Mouse (Mus musculus) ES-Bruce4 (cell line): ENCODE results near the gene Atrip. TPM values are rescaled to one million over a fixed set of nuclear protein-coding genes. Genes with fewer than 3 reads are reported as not detected.

Experiments used
- H3K27ac ChIP-seq: 2 replicates; pipeline ENCODE4 v1.5.1; 2012; ENCODE audit warnings: low read length, inconsistent platforms; ENCODE audit not compliant: insufficient read depth
- H3K27me3 ChIP-seq: 2 replicates; pipeline ENCODE4 v1.6.1; 2012; ENCODE audit warnings: mild to moderate bottlenecking, low read length, inconsistent platforms; ENCODE audit not compliant: control insufficient read depth, poor library complexity, insufficient read depth, severe bottlenecking
- H3K36me3 ChIP-seq: 2 replicates; pipeline ENCODE4 v1.6.1; 2012; ENCODE audit warnings: inconsistent platforms, mild to moderate bottlenecking, low read length, moderate library complexity; ENCODE audit not compliant: control insufficient read depth, poor library complexity, insufficient read depth, severe bottlenecking
- H3K4me1 ChIP-seq: one replicate; pipeline ENCODE4 v1.8.1; 2011; ENCODE audit warnings: low read length; ENCODE audit not compliant: control insufficient read depth, insufficient read depth
- H3K4me3 ChIP-seq: 2 replicates; pipeline ENCODE4 v1.5.1; 2011; ENCODE audit warnings: low read depth, mild to moderate bottlenecking, low read length
- H3K9ac ChIP-seq: 2 replicates; pipeline ENCODE4 v1.6.1; 2012; ENCODE audit warnings: low read depth, mild to moderate bottlenecking, inconsistent platforms; ENCODE audit not compliant: poor library complexity, severe bottlenecking
- H3K9me3 ChIP-seq: replicated peaks from 2 replicates; pipeline ENCODE4 v1.6.1; 2012; ENCODE audit warnings: mild to moderate bottlenecking, low read length, inconsistent platforms; ENCODE audit not compliant: control insufficient read depth, poor library complexity, insufficient read depth, severe bottlenecking
- CTCF ChIP-seq: IDR thresholded peaks from one replicate; pipeline ENCODE4 v1.8.1; 2011; ENCODE audit warnings: low read depth, low read length
- EP300 ChIP-seq: IDR thresholded peaks from 2 replicates; pipeline ENCODE4 v1.6.1; 2011; ENCODE audit warnings: low read depth, low read length; ENCODE audit not compliant: insufficient read depth
- POLR2A ChIP-seq: IDR thresholded peaks from one replicate; pipeline ENCODE4 v1.8.1; 2011; ENCODE audit warnings: low read length; ENCODE audit not compliant: insufficient read depth
- polyA plus RNA-seq: library from polyadenylated mRNA; stranded (reverse); fragments of >200 nt; gene quantifications from 2 replicates; pipeline ENCODE4 v1.2.4, GENCODE M21; 2011; ENCODE audit warnings: low read depth; ENCODE audit not compliant: missing spikeins, insufficient read depth, insufficient read length

The Atrip gene
- polyA plus RNA-seq, 1 experiment: 20.0 TPM

DNA sequence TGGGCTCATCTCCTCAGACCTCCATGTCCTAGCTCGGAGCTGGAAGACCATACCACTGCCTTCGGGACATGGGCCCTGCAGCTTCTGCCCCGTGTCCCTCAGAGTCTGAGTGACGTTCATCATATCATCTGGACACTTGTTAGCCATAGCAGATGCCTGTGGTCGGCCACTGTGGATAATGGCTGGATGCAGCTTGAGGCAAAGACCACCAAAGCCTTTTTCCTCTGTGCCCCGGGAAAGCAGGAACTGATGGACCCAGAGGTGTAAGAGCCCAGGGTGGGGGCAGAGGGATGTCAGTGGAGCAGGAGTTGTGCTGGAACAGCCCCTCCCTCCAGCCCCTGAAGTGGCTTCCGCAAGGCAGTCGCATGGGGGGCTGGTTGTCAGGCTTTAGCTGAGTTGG is 42.2 kb downstream of the Atrip start:
- no peak overlapping the region for H3K27ac ChIP-seq
- H3K27me3 ChIP-seq: no peaks in the 10 kb centered on the region
- no peak overlapping the region for H3K9ac ChIP-seq
- H3K4me1 ChIP-seq: peaks cover 2% of the 10 kb centered on the region
- no peaks in the 10 kb centered on the region for H3K36me3 ChIP-seq
- no peaks in the 10 kb centered on the region for H3K9me3 ChIP-seq
- no peak for TF ChIP-seq EP300
- TF ChIP-seq POLR2A: no peak
- TF ChIP-seq CTCF: no peak
- no peak overlapping the region for H3K4me3 ChIP-seq

DNA sequence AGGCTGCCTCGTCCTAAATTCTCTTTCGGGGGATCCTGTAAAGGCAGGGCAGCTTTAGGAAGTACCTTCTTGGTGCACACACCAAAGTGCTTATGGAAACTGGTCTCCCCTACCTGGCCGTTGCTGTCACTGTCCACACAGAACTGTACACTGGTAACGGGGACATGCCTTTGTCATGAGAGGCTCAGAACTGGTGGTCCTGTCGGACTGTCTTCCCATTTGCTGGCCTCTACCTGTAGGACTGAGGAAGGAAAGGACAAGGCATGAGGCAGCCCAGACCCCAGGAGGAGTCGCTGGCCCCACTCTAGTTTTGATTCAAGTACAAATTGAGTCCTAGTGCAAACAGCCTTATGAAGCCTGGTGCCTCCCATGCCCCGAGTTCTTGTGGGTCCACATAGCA is 42.9 kb downstream of the Atrip start:
- TF ChIP-seq POLR2A: no peak
- no peak for TF ChIP-seq EP300
- TF ChIP-seq CTCF: no peak
- no peaks in the 10 kb centered on the region for H3K27me3 ChIP-seq
- H3K9me3 ChIP-seq: no peaks in the 10 kb centered on the region
- peaks cover 2% of the 10 kb centered on the region for H3K4me1 ChIP-seq
- no peak overlapping the region for H3K9ac ChIP-seq
- H3K36me3 ChIP-seq: no peaks in the 10 kb centered on the region
- no peak overlapping the region for H3K4me3 ChIP-seq
- H3K27ac ChIP-seq: no peak overlapping the region

DNA sequence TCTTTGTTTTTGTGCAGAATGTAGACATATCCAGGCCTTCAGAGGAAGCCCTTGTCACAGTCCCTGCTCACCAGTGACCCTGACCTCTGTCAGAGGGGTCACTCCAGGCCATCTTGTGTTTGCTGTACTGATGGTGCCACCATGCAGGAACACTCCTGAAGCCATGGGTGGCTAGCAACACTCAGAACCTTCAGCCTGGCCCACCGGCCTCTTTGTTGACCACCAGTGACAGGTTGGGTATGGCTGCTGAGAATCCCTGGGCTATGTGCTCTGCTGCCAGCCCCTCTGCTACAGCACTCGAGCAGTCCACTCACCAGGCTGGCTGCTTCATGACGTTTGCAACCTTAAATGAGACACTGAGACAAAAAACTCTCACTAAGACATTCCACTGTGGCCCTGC is 43.6 kb downstream of the Atrip start:
- H3K9ac ChIP-seq: no peak overlapping the region
- no peak for TF ChIP-seq POLR2A
- no peak for TF ChIP-seq CTCF
- no peak for TF ChIP-seq EP300
- no peaks in the 10 kb centered on the region for H3K36me3 ChIP-seq

DNA sequence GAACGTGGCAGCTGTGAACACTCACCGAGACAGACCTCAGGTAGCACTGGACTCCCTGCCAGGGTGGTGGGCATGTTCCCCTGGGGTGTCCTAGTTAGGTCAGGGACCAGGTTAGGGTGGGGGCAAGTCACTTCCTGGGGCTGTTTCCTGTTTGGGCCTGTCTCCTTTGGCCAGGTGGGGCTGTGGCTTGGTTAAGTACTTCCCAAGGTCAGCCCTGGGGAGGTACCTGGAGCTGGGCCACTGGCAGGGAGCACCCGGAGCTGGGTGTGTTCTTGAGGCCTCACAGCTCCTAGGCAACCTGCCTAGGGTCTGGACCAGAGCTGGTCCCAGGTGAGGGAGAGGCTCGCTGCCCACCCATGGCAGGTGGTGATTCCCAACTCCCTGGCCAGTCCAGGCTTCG is 45.0 kb downstream of the Atrip start:
- no peaks in the 10 kb centered on the region for H3K9me3 ChIP-seq
- TF ChIP-seq EP300 (no peak), CTCF (no peak), POLR2A (no peak)
- H3K9ac ChIP-seq: no peak overlapping the region
- no peak overlapping the region for H3K27ac ChIP-seq
- H3K36me3 ChIP-seq: no peaks in the 10 kb centered on the region
- H3K4me3 ChIP-seq: no peak overlapping the region
- peaks cover 2% of the 10 kb centered on the region for H3K4me1 ChIP-seq
- no peaks in the 10 kb centered on the region for H3K27me3 ChIP-seq

More for the DNA sequence above, 43.6 kb downstream of the Atrip start:
- no peaks in the 10 kb centered on the region for H3K9me3 ChIP-seq
- no peak overlapping the region for H3K4me3 ChIP-seq
- H3K27me3 ChIP-seq: no peaks in the 10 kb centered on the region
- H3K4me1 ChIP-seq: peaks cover 2% of the 10 kb centered on the region
- H3K27ac ChIP-seq: no peak overlapping the region

DNA sequence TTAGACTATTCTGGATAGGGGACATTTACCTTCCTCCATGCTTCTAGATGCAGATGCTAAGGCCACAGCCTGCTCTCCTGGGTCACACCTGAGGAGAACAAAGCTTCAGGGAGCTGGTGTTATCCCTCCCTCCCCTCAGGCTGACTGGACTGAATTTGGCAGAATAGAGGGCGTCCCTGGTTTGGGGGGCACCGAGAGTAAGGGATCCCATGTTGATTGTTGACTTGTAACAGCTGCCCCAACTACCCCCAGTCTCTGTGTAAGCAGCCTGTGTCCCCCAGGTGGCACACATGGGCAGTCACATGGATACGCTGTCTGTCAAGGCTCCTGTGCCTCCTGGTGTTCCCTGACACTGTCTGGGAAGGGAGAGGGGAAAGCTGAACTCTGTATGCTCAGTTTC is 45.5 kb downstream of the Atrip start:
- peaks cover 2% of the 10 kb centered on the region for H3K4me1 ChIP-seq
- H3K9me3 ChIP-seq: no peaks in the 10 kb centered on the region
- H3K4me3 ChIP-seq: no peak overlapping the region
- no peaks in the 10 kb centered on the region for H3K36me3 ChIP-seq
- no peaks in the 10 kb centered on the region for H3K27me3 ChIP-seq
- H3K27ac ChIP-seq: no peak overlapping the region
- no peak for TF ChIP-seq EP300
- no peak for TF ChIP-seq CTCF
- H3K9ac ChIP-seq: no peak overlapping the region

DNA sequence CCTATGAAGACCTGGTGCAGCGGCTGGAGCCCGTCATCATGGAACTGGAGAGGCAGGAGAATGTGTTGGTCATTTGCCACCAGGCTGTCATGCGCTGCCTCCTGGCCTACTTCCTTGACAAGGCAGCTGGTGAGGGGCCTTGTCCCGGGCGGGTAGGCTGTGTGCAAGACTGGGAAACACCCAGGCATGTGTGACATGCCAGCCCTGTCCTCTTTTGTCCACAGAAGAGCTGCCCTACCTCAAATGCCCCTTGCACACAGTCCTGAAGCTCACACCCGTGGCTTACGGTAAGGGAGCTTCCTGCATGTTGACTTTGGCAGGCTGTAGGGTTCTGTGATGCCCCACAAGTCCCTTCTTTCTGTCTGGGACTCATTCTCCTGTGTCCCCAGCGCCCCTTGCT is 46.4 kb downstream of the Atrip start:
- Histone ChIP-seq H3K4me3 (no peak overlapping the region), H3K27ac (no peak overlapping the region), H3K4me1 (peaks cover 2% of the 10 kb centered on the region), H3K27me3 (no peaks in the 10 kb centered on the region), H3K9me3 (no peaks in the 10 kb centered on the region), H3K36me3 (no peaks in the 10 kb centered on the region), H3K9ac (no peak overlapping the region)
- TF ChIP-seq EP300 (no peak), POLR2A (no peak), CTCF (no peak)

DNA sequence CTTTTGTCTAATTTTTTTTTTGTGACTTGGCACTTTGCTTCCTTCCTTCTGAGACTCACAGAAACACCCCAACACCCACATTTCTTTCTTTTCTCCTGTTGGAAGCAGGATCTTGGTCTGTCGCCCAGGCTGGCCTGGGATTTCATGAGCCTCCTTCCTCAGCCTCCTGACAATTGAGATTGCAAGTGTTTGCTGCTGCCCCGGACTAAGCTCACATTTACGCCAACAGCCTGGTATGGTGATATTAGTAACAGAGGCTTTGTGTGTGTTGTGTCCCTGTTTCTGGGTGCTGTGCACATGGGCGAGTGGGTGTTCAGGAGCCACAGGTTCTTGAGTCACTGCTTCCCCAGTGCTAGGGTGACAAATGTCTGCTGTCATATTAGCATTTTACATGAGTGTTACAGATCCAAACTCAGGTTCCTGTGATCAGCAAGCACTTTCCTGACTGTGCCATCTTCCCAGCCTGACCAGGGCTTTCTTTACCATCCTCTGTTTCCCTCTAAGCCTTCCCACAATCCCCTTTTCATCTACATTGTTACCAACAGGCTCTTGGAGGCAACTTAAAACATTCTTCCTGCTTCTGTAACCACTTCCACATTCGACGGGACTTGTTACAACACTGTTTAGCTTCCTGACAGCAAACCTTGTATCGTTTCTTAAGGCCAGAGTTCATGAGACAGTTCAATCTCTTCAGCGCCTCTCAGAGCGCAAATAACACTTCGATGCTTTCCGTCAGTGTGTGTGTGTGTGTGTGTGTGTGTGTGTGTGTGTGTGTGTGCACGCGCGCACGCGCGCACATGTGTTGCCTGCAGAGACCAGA is 50.8 kb downstream of the Atrip start:
- H3K36me3 ChIP-seq: no peaks in the 10 kb centered on the region
- H3K27ac ChIP-seq: no peak overlapping the region
- TF ChIP-seq POLR2A (no peak), CTCF (no peak), EP300 (no peak)
- H3K9me3 ChIP-seq: no peaks in the 10 kb centered on the region
- H3K9ac ChIP-seq: no peak overlapping the region
- no peaks in the 10 kb centered on the region for H3K4me1 ChIP-seq
- no peak overlapping the region for H3K4me3 ChIP-seq
- no peaks in the 10 kb centered on the region for H3K27me3 ChIP-seq
